Mouse (Mus musculus): ENCODE data around the gene Mcee.

Gene Mcee

DNA sequence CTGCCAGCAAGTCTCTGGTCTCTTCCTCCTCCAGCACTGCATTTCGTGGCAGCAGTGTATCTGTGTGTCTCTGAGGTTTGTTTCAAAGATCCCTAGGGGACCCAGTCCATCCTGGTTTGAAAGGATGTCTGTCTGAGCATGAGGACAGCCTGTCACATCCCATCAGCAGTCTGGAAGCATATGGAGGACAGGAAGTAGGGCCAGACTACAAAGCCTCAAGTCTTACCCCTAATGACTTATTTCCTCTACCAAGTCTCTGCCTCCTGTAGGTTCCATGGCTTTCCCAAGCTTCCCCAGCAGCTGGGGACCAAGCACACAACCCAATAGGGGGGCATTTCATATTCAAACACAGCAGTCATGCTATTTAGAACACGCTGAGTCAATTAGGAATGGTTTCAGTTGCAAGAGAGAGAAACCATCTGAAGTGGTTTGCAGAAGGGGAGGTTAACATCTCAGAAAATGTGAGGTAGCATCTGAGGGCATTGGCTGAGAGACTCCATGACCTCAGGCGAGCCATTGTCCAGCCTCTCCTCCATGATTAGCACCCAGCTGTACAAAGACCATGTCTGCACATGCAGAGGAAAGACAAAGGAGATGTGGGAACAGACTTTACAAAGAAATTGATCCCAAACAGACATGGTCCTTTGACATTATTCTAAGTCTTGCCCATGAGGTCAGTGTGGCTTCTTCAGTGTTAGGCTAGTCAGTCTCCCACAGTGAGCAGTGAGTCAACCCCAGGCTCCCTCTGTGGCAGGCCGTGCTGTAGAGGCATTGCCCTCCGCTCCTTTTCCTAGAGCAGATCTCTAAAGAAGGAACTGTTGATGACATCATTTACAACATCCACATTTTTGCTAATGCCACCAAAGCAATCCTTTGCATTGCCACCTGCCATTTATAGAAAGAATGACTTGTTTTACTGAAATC lies 47.5 kb downstream of the Mcee start:
- no peak for DNase-seq

DNA sequence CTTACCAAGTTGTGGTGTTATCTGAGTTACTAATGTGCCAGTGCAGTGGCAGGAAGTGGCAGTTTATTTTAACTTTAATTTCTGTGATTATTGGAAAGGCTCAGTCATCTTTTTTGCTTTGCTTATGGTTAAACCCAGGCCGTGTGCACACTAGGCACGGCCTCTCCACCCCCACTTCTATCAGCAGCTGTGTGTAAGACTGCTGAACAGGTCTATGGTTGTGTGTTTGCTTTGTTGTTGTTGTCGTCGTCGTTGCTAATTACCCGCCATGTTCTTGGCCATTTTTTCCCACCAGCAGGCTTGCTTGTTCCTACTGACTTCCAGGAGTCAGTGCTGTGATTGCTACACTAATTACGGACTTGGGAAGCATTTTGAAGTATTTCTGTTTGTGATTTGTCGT lies 48.1 kb downstream of the Mcee start:
- DNase-seq: no peak

DNA sequence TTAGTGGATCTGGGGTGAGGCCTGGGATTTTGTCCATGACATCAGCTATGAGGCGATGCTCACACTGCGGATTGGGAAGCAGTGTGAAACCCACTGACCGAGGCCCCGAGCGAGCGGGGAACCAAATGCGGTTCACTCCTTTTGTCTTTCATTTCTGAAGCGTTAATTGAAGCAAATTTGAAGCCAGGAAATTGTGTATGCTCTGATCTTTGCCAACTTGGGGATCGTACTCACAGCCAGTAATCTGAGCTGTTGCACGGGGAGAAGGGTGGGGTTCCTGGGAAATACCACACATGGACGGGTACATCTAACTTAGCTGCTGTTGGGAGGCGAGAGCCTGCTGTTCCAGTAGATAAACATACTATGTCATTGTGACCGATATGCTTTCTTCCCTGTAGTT lies 58.2 kb downstream of the Mcee start:
- no peak for DNase-seq

DNA sequence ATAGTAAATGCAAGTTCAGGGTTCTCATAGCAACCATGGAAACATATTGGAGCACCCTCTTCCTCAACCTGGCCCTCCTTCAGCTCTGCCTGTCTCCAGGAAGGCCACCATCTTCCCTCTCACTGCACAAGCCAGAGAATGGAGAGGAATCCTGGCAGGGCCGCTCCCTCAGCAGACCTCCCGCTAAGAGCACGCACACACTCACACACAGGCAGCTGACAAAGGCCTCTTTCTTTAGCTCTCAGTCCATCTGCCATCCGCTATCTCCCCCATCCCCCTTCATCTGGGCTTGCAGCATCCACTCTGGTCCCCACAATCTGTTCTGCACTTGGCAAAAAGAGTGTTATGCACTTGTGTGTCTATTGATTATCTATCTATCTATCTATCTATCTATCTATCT lies 59.0 kb downstream of the Mcee start:
- no peak for DNase-seq

DNA sequence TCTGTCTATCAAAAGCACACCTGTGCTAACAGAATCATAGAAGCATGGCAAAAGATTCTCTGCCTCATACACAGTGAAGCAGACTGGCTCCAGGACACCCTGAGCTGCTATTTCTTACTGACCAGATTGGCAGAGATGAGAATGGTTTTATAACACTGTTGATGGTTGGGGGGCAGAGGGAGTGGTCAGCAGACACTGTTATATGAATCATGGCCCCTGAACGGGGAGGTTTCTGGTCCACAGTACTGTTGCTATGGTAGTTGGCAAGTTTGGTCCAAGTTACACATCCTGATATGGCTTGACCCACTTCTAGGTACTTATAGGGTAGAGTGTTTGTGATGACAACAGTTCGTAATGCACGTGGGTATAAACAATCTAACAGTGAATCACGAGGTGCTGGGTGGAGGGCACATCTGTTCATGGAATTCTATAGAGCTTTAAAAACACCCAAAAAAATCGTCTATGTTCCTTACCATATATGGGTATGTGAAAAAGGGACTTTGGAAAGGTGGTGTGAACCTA lies 59.5 kb downstream of the Mcee start:
- no peak for DNase-seq

DNA sequence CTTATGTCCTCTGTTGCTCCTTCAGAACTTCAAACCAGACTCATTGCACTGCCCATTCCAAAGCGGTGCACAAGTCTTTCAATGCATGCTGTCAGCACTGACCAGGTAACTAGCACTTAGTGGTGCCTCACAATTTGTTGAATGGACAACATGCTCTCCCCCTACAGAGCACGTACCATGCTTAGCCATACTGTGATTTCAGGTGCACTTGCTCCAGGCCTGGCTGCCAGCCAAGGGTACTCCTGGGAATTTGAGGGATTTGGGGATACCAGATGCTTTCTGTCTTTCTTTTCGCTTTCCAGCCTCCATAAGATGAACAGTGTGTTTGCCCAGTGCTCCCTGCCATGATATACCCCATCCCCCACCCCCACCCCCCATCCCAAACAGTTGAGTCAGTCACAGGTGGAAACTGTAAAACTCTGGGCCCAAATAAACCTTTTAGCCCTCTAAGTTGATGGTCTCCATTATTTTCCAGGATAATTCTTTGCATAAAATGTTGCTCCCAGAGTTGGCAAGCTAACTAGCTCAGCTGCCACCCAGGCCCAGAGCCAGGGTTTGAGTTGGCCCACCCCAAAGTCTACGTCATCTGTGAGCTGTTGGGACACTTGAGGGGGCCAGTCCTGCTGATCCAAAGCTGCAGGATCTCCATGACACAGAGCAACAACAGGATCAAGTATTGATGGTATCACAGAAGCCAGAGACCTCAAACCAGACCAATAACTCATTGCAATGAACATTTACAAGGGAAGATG lies 60.2 kb downstream of the Mcee start:
- DNase-seq: no peak

DNA sequence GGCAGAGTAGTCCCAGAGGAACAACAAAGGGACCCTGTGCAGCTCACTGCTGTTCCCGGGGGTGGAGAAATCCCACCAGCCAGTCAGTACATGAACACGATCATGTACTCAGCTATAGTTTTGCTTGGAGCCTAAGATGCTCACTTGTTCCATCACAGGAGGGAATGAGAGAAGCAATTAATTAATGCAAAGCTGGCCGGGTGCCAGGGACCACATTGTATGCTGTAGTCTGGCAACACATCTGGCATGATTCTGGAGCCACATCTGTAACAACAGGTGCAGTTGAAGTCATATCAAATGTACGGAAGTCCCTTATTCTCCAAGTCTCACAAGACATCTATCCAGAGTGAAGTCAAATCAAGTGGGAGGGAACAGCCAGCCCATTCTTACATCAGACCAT lies 63.8 kb downstream of the Mcee start:
- DNase-seq: no peak

DNA sequence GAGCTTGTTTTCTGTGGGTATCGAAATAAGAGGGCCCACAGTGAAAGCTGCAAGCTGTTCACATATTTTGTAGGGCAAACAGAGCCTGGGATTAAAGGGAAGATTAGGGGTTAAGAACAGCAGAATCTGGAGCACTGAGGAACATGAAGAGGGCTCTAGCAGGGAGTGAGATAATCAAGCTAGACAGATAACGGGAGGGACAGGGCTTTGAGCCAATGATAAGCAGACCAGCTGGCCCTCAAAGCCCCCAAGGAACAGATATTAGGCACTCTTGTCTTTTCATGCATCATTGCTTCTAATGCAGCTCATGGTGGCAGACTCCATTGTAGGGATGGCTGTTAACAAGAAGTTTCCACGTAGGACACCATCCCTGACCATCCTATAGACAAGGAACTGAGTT lies 64.3 kb downstream of the Mcee start:
- no peak for DNase-seq

DNA sequence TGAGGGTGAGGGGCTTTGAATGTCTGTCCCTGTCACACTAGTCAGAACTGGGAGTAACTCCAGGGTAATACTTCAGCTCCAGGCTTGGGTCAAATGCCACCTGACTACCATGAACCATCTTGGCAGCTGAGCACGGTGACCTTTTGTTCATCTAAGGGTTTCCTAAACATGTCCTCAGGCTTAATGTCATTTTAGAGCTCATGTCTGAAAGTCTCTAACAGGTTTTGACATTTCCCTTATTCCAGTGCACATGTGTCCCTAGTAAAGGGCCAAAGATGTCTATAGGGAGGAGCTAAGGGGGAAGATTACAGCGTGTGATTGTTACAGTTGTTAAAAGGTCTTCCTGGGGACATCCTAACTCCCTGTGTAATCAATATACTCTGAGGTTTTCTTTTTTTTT lies 65.4 kb downstream of the Mcee start:
- no peak for DNase-seq
